Mouse (Mus musculus) inflammation-experienced regulatory T-cells, adult 6 months (primary cell): ENCODE data around the gene Cox8c. TPM values are rescaled to one million over a fixed set of nuclear protein-coding genes. Genes with fewer than 3 reads are reported as not detected.

ENCODE experiments used
- ATAC-seq: one replicate; pipeline ENCODE4 v1.8.0; 2017
- polyA plus RNA-seq, 3 experiments: library from polyadenylated mRNA; unstranded; fragments of 100-300 nt; shearing (Covaris generic); gene quantifications; one replicate each; pipeline ENCODE4 v1.2.1; 2017

The Cox8c gene
- polyA plus RNA-seq: not detected

DNA sequence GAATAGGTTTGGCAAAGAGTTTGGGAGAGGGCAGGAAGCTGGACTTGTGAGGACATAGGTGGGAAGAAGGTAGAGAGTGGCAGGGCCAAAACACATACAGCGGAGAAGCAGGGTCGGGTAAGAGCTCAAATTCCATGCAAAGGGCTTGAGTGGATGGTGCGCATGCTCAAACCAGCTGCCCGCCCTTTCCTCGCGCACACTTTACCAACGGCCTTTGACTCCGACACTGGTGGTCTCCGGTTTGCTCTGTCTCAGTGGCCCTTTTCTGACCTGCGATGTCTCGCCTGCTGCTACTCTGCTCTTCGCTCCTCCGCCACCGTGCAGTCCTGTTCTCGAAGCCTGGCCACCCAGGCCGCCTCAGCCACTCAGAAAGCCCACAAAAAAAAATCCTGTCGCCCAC, at the start of gene Cox8c:
Gene Cox8c (plus strand): TSS at position 226 of the 400 bp plus-strand sequence.
- ATAC-seq: no peak

DNA sequence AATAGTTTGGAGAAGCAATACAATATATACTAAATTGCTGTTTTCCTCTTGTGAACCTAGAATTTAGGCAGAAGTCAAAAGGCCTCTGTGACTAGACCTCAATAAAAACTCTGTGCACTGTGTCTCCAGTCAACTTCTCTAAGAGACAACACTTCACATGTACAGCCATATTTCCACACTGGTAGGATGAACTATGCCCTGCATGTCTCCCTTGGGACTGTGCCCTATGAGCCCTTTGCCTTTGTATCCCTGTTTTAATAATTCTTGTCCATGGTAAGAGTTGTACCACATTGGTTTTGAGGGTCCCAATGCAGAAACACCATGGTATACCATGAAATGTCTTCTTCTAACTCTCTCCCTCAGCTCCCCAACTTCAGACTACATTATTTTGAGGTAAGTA, 38.3 kb upstream of the Cox8c start:
- ATAC-seq: no peak

DNA sequence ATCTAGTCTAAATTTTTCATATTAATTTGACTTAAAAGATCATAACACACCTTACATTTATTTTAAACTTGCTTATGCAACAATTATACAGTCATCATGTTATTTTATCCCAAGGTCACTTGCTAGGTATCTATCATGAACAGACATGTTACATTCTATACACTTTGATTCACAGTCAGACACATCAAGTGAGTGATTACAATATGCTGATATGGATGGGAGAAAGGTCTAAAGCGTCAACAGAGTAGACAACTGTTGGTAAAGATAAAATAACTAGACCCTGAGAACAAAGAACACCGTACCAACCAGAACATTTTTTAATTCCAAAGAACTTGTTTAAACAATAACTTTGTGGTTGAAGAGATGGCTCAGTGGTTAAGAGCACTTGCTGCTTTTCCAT, 29.3 kb upstream of the Cox8c start:
- ATAC-seq: no peak

- ATAC-seq: no peak
Measured at GRCm38 (mm10) chr12:102870527-102870926, 28.6 kb upstream of the Cox8c start.

DNA sequence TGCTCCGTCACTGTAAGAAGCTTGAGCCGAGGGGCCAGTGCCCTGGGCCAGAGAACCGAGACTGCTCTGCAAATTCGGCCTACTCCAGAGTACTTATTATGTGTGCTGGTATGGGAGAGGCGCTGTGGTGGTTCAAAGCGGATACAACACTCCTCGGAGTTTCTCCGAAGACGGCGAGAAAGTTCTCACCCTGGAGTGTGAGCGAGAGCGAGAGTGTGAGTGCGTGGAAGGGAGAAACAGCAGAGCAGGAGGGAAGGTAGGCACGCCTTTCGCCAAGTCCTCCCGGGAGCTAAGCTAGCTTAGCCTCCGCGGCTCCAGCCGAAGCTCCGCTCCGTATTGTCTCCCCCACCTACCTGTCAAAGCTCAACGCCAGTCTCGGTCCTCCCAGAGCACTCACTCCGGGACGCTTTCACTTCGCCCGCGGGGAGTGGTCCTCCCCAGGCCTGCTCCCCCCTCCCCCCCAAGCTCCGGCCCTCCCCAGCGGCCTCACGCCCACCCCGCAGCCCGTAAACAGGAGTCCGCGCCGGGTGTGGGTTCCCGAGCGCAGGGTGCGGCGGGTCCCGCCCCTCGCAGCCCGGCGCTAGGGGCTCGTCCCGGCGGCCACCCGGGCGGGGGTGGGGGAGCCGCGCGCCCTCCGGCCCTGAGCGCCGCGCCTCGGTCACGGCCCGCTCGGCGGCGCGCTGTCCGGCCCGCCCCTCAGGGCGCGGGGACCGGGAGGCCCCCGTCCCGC, 21.6 kb upstream of the Cox8c start:
- ATAC-seq: peak; percentile 46

DNA sequence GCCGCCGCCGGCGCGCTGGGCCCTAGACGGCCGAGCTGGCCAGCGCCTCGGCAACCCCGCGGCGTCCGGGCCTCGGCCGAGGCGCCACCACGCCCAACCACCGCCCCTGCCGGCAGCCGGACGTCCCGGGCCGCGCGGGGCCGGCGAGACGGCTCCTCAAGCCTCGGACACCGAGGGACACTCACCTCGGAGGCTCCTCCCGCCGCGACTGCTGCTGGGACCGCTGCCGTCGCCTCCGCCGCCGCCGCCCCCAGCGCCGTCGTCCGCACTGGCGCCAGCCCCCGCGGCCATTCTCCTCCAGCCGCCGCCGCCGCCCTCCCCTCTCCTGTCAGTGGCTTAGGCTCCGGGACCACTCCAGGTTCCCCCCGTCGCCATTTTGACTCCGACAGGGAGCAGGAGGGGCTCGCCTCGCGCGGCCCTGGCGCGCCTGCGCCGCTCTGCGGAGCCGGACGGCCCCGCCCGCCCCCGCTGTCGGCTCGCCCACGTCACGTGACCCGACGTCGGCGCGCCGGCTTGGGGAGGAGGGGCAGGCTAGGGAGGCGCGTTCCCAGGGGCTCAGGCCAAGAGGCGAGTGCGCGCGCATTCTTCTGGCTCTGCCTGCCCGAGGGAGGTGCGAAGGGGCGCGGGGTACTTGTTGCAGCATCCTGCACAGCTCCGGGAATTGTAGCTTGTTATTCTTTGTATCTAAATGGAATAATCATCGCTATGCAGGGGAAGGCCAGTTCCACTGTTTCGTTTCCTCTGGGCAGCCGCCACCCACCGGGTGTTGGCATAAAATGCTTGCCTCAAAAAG, 20.9 kb upstream of the Cox8c start, which contains the start of gene Btbd7:
Gene Btbd7 (minus strand): TSS at position 441 of the 793 bp plus-strand sequence.
- peak; percentile 80 for ATAC-seq

DNA sequence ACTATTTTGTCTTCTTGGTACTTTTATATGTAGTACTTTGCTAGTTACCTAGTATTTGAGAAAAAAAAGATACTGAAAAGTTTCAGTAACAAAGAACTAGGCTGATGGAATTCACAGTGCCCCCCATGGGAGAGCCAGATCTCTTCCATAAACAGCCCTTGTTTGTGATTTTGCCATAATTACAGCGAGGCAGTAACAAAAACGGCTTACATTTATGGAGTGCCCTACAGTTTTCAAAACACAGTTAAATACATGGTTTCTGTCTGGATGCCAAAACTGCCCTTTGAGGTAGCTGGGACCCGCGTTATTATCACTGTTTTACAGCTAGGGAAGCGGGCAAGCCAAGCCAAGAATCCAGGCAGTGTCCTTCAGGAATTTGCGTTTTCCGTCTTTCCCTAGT, 20.2 kb upstream of the Cox8c start:
- no peak for ATAC-seq

GRCm38 (mm10) chr12:102885735-102886134, 13.4 kb upstream of the Cox8c start:
- ATAC-seq: no peak

- ATAC-seq: no peak
Measured at GRCm38 (mm10) chr12:102887366-102887765, 11.8 kb upstream of the Cox8c start.

GRCm38 (mm10) chr12:102888568-102888967, 10.5 kb upstream of the Cox8c start:
- no peak for ATAC-seq

- ATAC-seq: no peak
Measured at GRCm38 (mm10) chr12:102908191-102908590, 9.1 kb downstream of the Cox8c start.

DNA sequence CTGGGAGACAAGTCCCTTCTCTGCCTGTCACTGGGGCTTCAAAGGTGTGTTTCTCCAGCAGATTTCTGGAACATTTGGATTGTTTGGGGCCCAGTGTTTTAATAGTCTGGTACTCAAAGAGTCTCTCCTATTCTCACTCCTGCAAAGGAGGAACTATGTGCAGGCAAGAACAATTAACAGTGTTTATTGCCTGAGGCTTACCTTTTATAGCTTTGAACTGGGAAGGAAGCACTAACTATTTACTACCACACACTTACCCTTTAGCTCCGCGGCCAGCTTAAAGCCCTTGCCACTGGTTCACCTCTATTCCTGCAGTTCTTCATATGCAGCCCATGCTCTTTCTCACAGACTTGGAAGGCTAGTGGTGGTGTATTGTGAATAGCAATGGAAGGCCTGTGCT, 17.0 kb downstream of the Cox8c start:
- ATAC-seq: no peak

GRCm38 (mm10) chr12:102929764-102930163, 30.6 kb downstream of the Cox8c start:
- no peak for ATAC-seq

GRCm38 (mm10) chr12:102930335-102930734, 31.2 kb downstream of the Cox8c start:
- ATAC-seq: no peak

DNA sequence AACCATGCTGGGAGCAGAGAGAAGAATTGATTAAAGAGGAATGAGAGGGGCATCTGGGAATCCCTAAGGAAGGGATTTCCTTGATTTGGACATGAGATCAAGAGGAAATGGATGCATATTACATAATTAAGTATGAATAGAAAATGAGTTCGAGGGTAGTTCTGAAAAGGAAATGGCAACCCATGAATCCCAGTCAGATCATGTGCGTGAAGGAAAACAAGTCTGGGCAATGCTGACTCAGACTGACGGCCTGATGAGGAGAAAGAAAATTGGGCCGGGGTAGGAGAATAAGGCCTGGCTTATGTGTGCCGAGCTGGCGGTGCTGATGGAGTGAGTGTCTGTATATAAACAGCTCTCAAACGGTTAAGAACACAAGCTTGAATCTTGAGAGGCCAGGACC, 31.7 kb downstream of the Cox8c start:
- ATAC-seq: no peak

GRCm38 (mm10) chr12:102935892-102936291, 36.8 kb downstream of the Cox8c start:
- ATAC-seq: no peak

DNA sequence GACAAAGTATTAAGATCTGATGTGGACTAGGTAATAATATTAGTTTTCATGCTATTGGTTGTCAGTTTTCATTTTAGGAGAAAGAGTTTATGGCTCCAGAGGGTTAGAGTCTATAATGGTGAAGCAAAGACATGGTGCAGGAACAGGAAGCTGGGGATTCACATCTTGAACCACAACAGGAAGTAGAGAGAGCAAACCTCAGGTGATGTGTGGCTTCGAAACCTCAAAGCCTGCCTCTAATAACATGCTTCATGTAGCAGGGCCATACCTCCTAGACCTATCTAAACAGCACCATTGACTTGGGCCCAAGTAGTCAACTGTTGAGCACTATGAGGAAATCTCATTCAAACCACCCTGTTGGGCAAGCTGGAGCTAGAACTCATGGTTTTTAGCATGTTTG, 46.5 kb downstream of the Cox8c start:
- no peak for ATAC-seq

DNA sequence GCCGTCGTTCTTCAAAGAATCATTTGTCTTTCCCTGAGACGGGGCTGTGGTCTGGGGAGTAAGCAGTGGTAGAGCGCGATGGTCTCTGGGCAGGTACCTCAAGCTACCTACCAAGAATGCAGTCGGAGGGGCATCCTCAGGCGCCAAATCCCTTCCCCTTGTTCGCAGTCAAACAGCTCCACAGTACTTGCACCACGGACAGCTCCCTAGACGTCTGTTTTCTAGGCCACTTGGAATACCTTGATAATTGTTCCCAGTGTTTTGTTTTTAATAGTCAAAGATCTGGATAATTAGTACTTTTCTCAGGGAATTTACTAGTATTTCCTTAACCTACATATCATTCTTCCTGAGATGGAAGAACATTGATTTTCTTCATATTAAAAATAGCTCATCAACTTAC, 48.7 kb downstream of the Cox8c start:
- ATAC-seq: no peak

DNA sequence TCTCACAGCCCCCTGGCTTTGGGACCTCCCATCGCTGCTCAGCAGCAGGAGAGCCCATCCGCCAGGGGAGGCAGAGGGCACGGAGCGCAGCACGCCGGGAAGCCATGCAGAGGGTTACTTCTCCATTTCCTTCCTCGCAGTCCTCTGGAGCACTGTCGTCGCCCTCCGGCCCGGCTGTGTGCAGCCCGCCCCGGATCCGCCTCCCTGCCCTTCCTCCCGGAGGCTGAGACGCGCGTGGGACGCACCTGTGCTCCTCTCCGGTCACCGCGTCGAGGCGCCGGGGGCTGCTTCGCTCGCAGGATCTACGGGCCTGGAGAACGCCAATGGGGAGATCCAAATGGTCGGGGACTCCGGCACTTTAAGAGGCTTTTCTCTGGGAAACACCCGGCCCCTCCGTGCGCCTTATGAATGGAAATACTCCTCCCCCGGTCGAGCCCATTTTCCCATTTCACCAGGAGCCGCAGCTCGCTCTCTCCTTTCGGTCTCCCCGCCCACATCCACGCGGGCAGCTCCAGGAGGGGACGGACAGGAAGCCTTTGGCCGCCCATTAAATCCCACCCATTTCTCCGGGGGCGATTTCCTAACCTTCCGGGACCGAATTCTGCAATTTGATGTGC, 49.8 kb downstream of the Cox8c start, which contains the start of gene Unc79:
Gene Unc79 (plus strand): TSS at position 82 of the 617 bp plus-strand sequence.
- ATAC-seq: no peak

DNA sequence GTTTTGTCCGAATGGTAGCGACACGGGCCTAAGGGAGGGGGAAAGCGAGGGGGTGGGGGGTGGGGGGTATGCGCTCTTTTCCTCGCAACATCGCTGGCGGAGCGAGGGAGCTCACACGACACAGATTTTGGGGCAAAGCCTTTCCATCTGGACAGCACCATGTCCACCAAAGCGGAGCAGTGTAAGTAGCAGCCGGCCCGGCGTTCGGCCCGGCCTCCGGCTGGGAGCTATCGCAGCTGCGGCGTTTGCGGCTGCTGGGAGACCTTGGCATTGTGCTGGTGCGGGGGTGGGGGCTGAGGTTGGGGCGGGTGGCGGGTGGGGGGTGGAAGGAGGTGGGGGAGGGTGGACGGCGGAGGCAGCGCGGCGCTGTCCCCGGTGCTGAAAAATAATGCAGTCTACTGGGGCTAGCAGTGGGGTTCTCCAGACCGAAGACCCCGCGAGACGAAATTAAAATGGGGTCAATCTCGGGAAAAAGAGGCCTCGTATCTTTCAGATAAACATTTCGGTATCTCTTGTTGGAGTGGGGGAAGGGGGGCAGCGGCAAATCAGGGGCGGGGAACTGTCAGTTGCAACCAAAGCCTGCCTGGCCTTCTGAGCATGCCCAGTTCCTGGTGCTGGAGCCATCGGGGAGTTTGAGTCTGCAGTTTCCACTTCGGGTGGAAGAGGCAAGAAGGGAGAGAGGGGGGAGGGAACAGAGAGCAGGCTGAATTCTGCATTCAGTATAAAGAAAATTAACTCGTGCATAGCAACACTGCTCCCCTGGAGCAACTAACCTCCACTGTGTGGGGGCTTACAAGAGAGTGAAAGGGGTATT, 50.5 kb downstream of the Cox8c start:
- no peak for ATAC-seq
